In the genomic region with DNA sequence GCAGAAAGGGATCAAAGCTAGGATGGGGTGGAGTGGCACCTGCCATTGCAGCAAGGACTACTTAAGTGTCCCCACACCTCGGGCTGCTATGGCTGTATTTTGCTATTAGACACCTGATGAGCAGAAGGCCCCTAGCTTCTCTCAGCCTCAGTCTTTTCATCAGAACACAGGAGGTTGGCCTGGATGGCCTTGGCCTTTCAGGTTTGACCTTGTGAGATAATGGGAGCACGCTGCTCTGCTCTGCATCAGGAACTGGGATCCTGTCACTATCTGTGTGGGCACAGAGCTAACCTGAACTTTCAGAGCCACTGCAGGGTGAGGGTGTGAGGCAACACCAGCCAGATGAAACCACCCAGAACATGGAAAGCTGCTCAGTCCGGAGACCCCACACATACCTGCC, we compare ENCODE assay signal across 33 mouse cellular contexts. TPM values are rescaled to one million over a fixed set of nuclear protein-coding genes. Genes with fewer than 3 reads are reported as not detected.
DNase-seq lines count a peak whose midpoint lies in the region; ATAC-seq lines count a peak whose summit lies in the region.
"Had no signal": no experiment of that assay in that cellular context is flagged by ENCODE, and none has a peak within 500 bp of the region (broad histone marks: within the 10 kb centered on the region; RNA-seq: fewer than 3 reads in every experiment).

No protein-coding gene starts in this region.

- H3K27me3 ChIP-seq in megakaryocyte, embryonic 14.5 days (replicated peaks), result peaks cover 62% of the 10 kb centered on the region
- H3K27me3 ChIP-seq in hindbrain, embryonic 13.5 days, result no peaks in the 10 kb centered on the region
- peaks cover 7% of the 10 kb centered on the region; the same call in 1 of the 2 replicates for H3K27me3 ChIP-seq in hindbrain, embryonic 10.5 days (ENCODE audit: insufficient read depth, poor library complexity, severe bottlenecking)
- H3K27me3 ChIP-seq: embryonic facial prominence, embryonic 13.5 days; forebrain, embryonic 12.5 days; forebrain, embryonic 15.5 days; heart, embryonic 15.5 days; hindbrain, embryonic 15.5 days had no signal

- no peak for ATAC-seq in megakaryocyte, adult 5-6 weeks (ENCODE audit: poor library complexity, severe bottlenecking)
- ATAC-seq in hindbrain, embryonic 13.5 days (ENCODE audit: low FRiP score), result no peak
- ATAC-seq: activated CD4-positive, CD25-positive, alpha-beta regulatory T cell, adult 4 months; forebrain, embryonic 15.5 days; intestine, postnatal 0 days; Patski had no signal

- H3K9ac ChIP-seq in hindbrain, embryonic 13.5 days, result no peak overlapping the region
- H3K9ac ChIP-seq: embryonic facial prominence, embryonic 13.5 days; forebrain, embryonic 12.5 days; forebrain, embryonic 15.5 days; heart, embryonic 12.5 days; heart, embryonic 15.5 days; hindbrain, embryonic 15.5 days had no signal

- no peaks in the 10 kb centered on the region for H3K36me3 ChIP-seq in megakaryocyte, embryonic 14.5 days (replicated peaks; ENCODE audit: low read length)
- no peaks in the 10 kb centered on the region for H3K36me3 ChIP-seq in hindbrain, embryonic 13.5 days
- no peaks in the 10 kb centered on the region for H3K36me3 ChIP-seq in hindbrain, embryonic 10.5 days
- H3K36me3 ChIP-seq: embryonic facial prominence, embryonic 10.5 days; embryonic facial prominence, embryonic 13.5 days; forebrain, embryonic 12.5 days; forebrain, embryonic 15.5 days; G1E; heart, embryonic 12.5 days; heart, embryonic 15.5 days; hindbrain, embryonic 15.5 days had no signal

- peaks cover 3% of the 10 kb centered on the region; the same call in 1 of the 2 replicates for H3K9me3 ChIP-seq in megakaryocyte, embryonic 14.5 days
- H3K9me3 ChIP-seq in hindbrain, embryonic 13.5 days, result no peaks in the 10 kb centered on the region
- H3K9me3 ChIP-seq in hindbrain, embryonic 10.5 days, result no peaks in the 10 kb centered on the region
- H3K9me3 ChIP-seq: embryonic facial prominence, embryonic 10.5 days; embryonic facial prominence, embryonic 13.5 days; forebrain, embryonic 12.5 days; forebrain, embryonic 15.5 days; G1E; heart, embryonic 12.5 days; heart, embryonic 15.5 days; hindbrain, embryonic 15.5 days had no signal

- peak; percentile 51 for DNase-seq in ZHBTc4 (ENCODE audit: low read depth, low spot score)
- DNase-seq in adrenal gland, postnatal 10 days, result peak; percentile 19
- DNase-seq in kidney, postnatal 36 days, result no peak
- no peak for DNase-seq in hindbrain, embryonic 10.5 days (ENCODE audit: low spot score)
- DNase-seq: cerebellum, adult 11-12 months; cerebellum, adult 8-10 months; cerebellum, postnatal 10 days; cerebellum, postnatal 36 days; embryo, embryonic 11 days; gastrocnemius, postnatal 25 days; heart, adult 18-20 months; heart, postnatal 10 days; heart, postnatal 36 days; kidney, adult 2 months had no signal

- WGBS in hindbrain, embryonic 13.5 days, result 90% methylated on average over 3 of the region's 3 CpGs
- 83% methylated on average over 3 of the region's 3 CpGs for WGBS in hindbrain, embryonic 10.5 days

- H3K4me2 ChIP-seq in hindbrain, embryonic 13.5 days, result no peak overlapping the region
- H3K4me2 ChIP-seq: embryonic facial prominence, embryonic 13.5 days; forebrain, embryonic 12.5 days; forebrain, embryonic 15.5 days; heart, embryonic 12.5 days; heart, embryonic 15.5 days; hindbrain, embryonic 15.5 days had no signal

- peaks cover 34% of the 10 kb centered on the region for H3K4me1 ChIP-seq in megakaryocyte, embryonic 14.5 days
- no peaks in the 10 kb centered on the region for H3K4me1 ChIP-seq in hindbrain, embryonic 13.5 days (replicated peaks)
- H3K4me1 ChIP-seq in hindbrain, embryonic 10.5 days (replicated peaks), result peaks cover 8% of the 10 kb centered on the region; the same call in 1 of the 2 replicates
- H3K4me1 ChIP-seq: embryonic facial prominence, embryonic 10.5 days; forebrain, embryonic 12.5 days; heart, embryonic 12.5 days; heart, embryonic 15.5 days; hindbrain, embryonic 15.5 days had no signal

- no peak overlapping the region for H3K27ac ChIP-seq in hindbrain, embryonic 13.5 days
- H3K27ac ChIP-seq in hindbrain, embryonic 10.5 days, result no peak overlapping the region
- H3K27ac ChIP-seq: embryonic facial prominence, embryonic 10.5 days; embryonic facial prominence, embryonic 13.5 days; forebrain, embryonic 12.5 days; forebrain, embryonic 15.5 days; heart, embryonic 15.5 days; hindbrain, embryonic 15.5 days had no signal

- peak overlapping the region; percentile 11 for H3K4me3 ChIP-seq in megakaryocyte, embryonic 14.5 days (replicated peaks)
- no peak overlapping the region for H3K4me3 ChIP-seq in hindbrain, embryonic 13.5 days
- H3K4me3 ChIP-seq in hindbrain, embryonic 10.5 days, result no peak overlapping the region
- H3K4me3 ChIP-seq: embryonic facial prominence, embryonic 10.5 days; embryonic facial prominence, embryonic 13.5 days; erythroblast, embryonic 14.5 days; forebrain, embryonic 12.5 days; forebrain, embryonic 15.5 days; heart, embryonic 12.5 days; heart, embryonic 15.5 days; hindbrain, embryonic 15.5 days had no signal

RNA-seq across cellular contexts. Expression of a gene that starts 14.7 kb away (rescaled TPM):
- polyA plus RNA-seq in megakaryocyte, embryonic 14.5 days (2012; ENCODE audit: insufficient read depth, low replicate concordance), result not detected in 2 replicates
- total RNA-seq in megakaryocyte, adult 5-6 weeks (2015), result not detected in 2 replicates
- not detected in 2 replicates for total RNA-seq in megakaryocyte, adult 5-6 weeks (2017)
- not detected for total RNA-seq in adrenal gland, postnatal 10 days (2021)
- not detected in 2 replicates for polyA plus RNA-seq in hindbrain, embryonic 13.5 days (2015; fragmentation: Nextera tagmentation; extraction: Ambion mirVana)
- not detected in 2 replicates for polyA plus RNA-seq in hindbrain, embryonic 10.5 days (2016; fragmentation: Nextera tagmentation; extraction: Ambion mirVana)
- total RNA-seq: gastrocnemius, adult 8-10 months; heart, adult 18-20 months; heart, postnatal 10 days; heart, postnatal 36 days had no signal
- polyA plus RNA-seq: brain, embryonic 14.5 days; embryonic facial prominence, embryonic 10.5 days; embryonic facial prominence, embryonic 13.5 days; erythroblast, embryonic 14.5 days; forebrain, embryonic 12.5 days; forebrain, embryonic 15.5 days; G1E; heart, embryonic 12.5 days; heart, embryonic 15.5 days; hindbrain, embryonic 11.5 days; intestine, embryonic 14.5 days; kidney, adult 2 months; Patski had no signal

RNA-seq across cellular contexts. Expression of a gene that starts 14.8 kb away (rescaled TPM):
- not detected in 2 replicates for polyA plus RNA-seq in megakaryocyte, embryonic 14.5 days (2012; ENCODE audit: insufficient read depth, low replicate concordance)
- not detected in 2 replicates for total RNA-seq in megakaryocyte, adult 5-6 weeks (2015)
- total RNA-seq in megakaryocyte, adult 5-6 weeks (2017), result not detected in 2 replicates
- total RNA-seq in adrenal gland, postnatal 10 days (2021), result 10 to 100 TPM in 1 of 2 experiments, 1 to 10 TPM in 1; 9.0 to 10.9 TPM
- 49.1 and 50.5 TPM in 2 replicates for polyA plus RNA-seq in hindbrain, embryonic 13.5 days (2015; fragmentation: Nextera tagmentation; extraction: Ambion mirVana)
- polyA plus RNA-seq in hindbrain, embryonic 10.5 days (2016; fragmentation: Nextera tagmentation; extraction: Ambion mirVana), result 5.1 and 6.7 TPM in 2 replicates
- total RNA-seq: gastrocnemius, postnatal 25 days had no signal
- polyA plus RNA-seq: erythroblast, embryonic 14.5 days; G1E had no signal

RNA-seq across cellular contexts. Expression of a gene that starts 17.1 kb away (rescaled TPM):
- 1.9 TPM in 1 of 2 replicates, not detected in the other for polyA plus RNA-seq in megakaryocyte, embryonic 14.5 days (2012; ENCODE audit: insufficient read depth, low replicate concordance)
- 4.5 and 6.5 TPM in 2 replicates for total RNA-seq in megakaryocyte, adult 5-6 weeks (2015)
- total RNA-seq in megakaryocyte, adult 5-6 weeks (2017), result 8.8 and 12.5 TPM in 2 replicates
- 10 to 100 TPM; 40.0 to 51.3 TPM for total RNA-seq in adrenal gland, postnatal 10 days (2021)
- 18.6 and 19.3 TPM in 2 replicates for polyA plus RNA-seq in hindbrain, embryonic 13.5 days (2015; fragmentation: Nextera tagmentation; extraction: Ambion mirVana)
- 10.4 and 10.7 TPM in 2 replicates for polyA plus RNA-seq in hindbrain, embryonic 10.5 days (2016; fragmentation: Nextera tagmentation; extraction: Ambion mirVana)

RNA-seq across cellular contexts. Expression of a gene that starts 41.3 kb away (rescaled TPM):
- 332 and 1,563 TPM in 2 replicates for polyA plus RNA-seq in megakaryocyte, embryonic 14.5 days (2012; ENCODE audit: insufficient read depth, low replicate concordance)
- total RNA-seq in megakaryocyte, adult 5-6 weeks (2015), result 273 and 278 TPM in 2 replicates
- 222 and 236 TPM in 2 replicates for total RNA-seq in megakaryocyte, adult 5-6 weeks (2017)
- total RNA-seq in adrenal gland, postnatal 10 days (2021), result 100 to 1,000 TPM; 285 to 303 TPM
- 386 and 398 TPM in 2 replicates for polyA plus RNA-seq in hindbrain, embryonic 13.5 days (2015; fragmentation: Nextera tagmentation; extraction: Ambion mirVana)
- 498 and 605 TPM in 2 replicates for polyA plus RNA-seq in hindbrain, embryonic 10.5 days (2016; fragmentation: Nextera tagmentation; extraction: Ambion mirVana)

RNA-seq across cellular contexts. Expression of a gene that starts 41.3 kb away (rescaled TPM):
- 0.10 TPM in 1 of 2 replicates, not detected in the other for polyA plus RNA-seq in megakaryocyte, embryonic 14.5 days (2012; ENCODE audit: insufficient read depth, low replicate concordance)
- 0.98 and 2.1 TPM in 2 replicates for total RNA-seq in megakaryocyte, adult 5-6 weeks (2015)
- total RNA-seq in megakaryocyte, adult 5-6 weeks (2017), result 0.89 and 1.4 TPM in 2 replicates
- 1 to 10 TPM; 2.2 to 4.3 TPM for total RNA-seq in adrenal gland, postnatal 10 days (2021)
- polyA plus RNA-seq in hindbrain, embryonic 13.5 days (2015; fragmentation: Nextera tagmentation; extraction: Ambion mirVana), result 5.7 and 6.8 TPM in 2 replicates
- polyA plus RNA-seq in hindbrain, embryonic 10.5 days (2016; fragmentation: Nextera tagmentation; extraction: Ambion mirVana), result 1.6 and 3.0 TPM in 2 replicates
- polyA plus RNA-seq: erythroblast, embryonic 14.5 days had no signal

Comparison
In these comparisons a context has a peak if more than half of its experiments do, and no peak if none do; other contexts are left out.
1. DNase-seq: peak in ZHBTc4 (single experiment) and adrenal gland, postnatal 10 days (single experiment); none in kidney, postnatal 36 days (0 of 2) and hindbrain, embryonic 10.5 days (single experiment).